Mouse (Mus musculus) left cerebral cortex, postnatal 25 days (tissue): Measurements from ENCODE around the gene Dag1. TPM values are rescaled to one million over a fixed set of nuclear protein-coding genes. Genes with fewer than 3 reads are reported as not detected.
A peak's percentile ranks its signal among the peaks of the same experiment; 100 is the strongest.

Experiments
- DNase-seq, 2 experiments: peaks; one replicate each; pipeline ENCODE4 v3.0.0; 2022; ENCODE audit warnings: low spot score in 2 of 2, mixed read lengths in 1 of 2
- intact Hi-C: fragments of 180-260 bp; cut with DNase I; formaldehyde crosslinking; loops from one replicate; pipeline ENCODE4 v1.15.1; 2025
- total RNA-seq, 2 experiments: library from RNA; stranded (reverse); gene quantifications; 2 replicates each; pipeline ENCODE4 v1.2.3; 2021

The Dag1 gene
- total RNA-seq, 2 experiments from 2014 or later: 94.7 to 97.9 TPM

DNA sequence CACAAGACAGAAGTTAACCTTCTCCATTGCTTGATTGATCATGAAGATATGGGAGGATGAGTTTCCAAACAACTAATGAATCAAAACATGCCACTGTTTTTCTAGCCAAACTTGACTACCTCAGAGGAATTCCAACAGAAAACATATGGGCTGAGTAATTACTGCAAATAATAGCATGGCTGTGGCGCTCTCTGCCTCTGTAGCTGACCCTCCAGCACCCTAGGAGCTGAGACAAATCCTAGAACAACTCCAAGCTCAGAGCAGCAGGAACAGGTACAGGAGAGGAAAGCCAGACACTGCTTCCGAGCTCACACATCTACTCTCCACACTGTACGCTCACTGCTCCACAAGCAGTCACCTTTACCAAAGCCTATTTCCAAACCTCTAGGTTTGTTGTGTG lies 24.9 kb downstream of the Dag1 start:
- intact Hi-C loops: no loop called here
- no peak for DNase-seq

DNA sequence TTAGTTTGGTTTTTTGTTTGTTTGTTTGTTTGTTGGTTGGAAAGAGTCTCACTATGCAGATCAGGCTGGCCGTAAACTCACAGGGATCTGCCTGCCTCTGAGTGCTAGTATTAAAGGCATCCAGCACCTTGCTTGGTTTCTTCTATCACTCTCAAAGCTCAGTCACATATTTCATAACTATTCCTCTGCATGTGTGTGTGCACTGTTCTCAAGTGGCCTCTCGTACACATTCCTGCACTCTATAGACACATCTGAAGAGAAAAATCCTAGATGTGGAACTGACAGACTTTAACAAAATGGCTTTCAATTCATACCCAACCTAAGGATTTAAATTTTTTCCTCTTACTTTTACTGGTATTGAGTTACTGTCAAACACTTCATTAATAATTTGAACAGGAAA lies 25.4 kb downstream of the Dag1 start:
- intact Hi-C loops: no loop called here
- no peak for DNase-seq

DNA sequence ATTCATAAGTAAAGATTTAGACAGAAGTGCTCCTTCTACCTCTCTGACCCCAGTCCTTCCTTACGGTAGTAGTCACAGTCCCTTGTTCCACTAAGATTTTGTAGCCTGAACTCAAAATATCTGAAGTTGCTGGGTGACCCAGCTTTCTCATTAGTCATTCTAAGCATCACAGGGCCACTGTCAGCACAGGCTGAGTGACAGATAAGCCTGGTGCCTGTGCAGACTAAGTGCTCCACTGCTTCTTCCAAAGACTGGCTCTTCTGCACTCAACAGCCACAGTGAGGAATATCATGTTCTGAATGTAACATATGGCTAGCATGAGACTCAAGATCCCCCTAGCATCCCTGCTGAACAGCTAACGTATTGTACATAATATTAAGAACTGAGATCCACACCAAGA lies 29.1 kb downstream of the Dag1 start:
- DNase-seq: no peak

DNA sequence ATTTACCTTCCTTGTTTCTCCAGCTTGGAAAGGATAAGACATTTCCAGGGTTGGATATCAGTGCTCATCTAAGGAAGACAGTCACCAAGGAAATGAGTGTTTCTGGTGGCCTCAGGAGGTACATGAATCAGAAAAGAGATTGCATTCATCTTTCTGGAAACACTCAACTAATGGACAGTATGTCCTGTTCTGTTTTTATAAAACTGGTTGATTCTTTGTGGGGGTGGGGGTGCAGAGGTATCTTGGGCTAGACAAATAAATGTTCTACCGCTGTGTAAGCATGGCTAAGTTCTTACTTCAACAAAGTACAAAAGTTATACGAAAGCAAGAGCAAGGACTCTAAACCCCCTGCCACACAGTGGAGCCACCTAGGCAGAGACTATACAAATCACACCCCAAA lies 30.9 kb downstream of the Dag1 start:
- no peak for DNase-seq
- intact Hi-C loops: no loop called here

More for the DNA sequence above, 29.1 kb downstream of the Dag1 start:
- intact Hi-C loops: no loop called here

DNA sequence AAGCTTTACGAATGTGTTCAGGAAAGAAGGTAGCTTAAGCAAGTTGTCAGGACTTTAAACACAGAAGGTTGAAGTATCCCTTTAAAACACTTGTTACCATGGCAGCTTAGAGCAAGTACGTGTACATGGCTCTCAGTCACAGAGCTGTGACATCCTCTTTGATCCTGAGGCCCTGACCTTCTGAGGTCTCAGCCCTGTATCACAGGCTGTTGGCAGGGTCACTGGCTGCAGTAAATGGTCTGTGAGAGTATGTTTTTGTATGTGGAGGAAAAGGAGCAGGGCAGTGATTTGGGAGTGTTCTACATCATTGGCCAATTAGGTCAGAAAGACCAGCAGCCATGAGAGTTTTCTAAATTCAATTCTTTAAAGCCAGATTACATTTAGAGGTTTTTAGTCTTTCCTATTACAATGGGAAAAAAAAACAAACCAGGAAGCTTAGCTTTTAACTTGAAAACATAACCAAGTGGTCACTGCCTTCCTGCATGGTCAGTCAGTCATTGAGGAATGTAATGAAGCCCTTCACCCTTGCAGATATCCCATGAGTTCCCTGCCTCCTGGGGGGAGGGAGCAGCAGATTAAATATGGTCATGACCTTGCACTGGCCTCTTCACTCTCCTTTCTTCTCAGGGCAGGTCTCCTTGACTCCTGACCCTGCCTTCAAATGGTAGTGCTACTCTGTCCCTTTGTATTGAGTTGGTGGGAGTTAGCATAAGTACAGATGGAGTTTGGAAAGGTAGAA lies 35.7 kb downstream of the Dag1 start:
- DNase-seq: no peak
- intact Hi-C loops: no loop called here

DNA sequence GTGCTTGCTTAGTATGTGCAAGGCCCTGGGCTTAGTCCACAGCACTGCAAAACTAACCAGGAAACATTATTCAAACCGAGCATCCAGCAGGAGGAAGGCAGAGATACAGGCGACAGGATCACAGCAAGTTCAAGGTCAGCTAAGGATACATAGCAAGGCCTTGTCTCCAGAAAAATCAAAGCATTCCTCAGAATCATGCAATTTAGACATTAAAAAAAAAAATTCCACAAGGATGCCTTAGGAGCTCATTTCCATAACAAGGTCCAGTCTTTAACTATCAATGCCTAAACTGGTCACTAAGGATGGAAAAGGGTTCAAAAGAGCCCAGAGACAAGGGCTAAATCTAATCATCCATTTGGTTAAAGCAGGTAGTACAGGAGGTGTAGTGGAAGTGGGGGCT lies 38.6 kb downstream of the Dag1 start:
- intact Hi-C loops: no loop called here
- no peak for DNase-seq

DNA sequence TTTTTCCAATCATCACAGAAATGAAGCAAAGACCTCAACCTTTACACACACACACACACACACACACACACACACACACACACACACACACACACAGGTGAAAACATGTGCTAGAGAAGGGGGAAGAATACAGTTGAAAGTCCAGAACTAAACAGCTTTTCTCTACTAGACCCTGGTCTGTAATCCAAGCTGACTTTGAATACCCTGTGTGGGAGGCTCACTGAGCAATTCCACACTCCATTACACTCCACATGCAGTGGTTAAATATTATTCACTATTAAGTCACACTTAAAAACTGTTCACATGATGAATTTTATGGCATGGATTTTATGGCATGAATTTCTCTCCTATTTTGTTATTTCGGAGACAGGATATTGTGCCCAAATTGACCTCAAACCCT lies 40.1 kb downstream of the Dag1 start:
- no peak for DNase-seq
- intact Hi-C loops: no loop called here

DNA sequence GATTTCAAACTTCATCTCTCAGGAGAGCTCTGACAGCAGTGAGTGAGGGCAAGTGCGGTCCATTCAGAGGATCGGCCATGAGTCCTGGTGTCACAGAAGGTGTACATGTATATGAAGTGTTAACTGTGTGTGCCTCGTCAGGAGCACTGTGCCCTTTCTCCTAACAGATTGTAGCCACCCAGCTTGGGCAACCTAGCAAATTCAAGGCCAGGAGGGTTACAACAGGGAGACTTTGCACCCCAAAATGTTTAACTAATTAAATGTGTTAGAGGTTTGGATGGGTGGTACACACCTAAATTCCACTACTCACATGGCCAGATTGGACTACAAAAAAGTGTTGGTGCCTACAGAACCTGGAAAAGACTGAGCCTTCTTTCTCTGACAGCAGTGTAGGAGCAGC lies 42.2 kb downstream of the Dag1 start:
- no peak for DNase-seq
- intact Hi-C loops: no loop called here

DNA sequence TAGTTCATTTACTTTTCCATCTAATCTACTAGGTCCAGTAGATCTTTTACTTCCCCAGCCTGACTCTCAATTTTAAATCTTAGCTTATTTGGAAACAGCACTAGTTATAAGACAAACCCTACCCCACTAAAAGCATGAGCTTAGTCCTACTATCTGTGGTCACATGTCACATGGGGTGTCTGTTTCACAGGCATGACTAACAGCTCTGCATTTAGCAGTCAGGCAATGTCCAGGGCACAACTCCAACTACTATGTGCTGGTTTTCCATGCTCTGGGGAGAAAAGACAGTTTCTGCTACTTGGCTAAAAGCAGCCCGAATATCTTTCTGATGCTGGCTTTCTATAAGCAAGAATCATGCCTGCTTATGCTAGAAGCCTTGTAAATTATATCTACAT lies 43.4 kb downstream of the Dag1 start:
- peak in 1 of 2 experiments; percentile 91 for DNase-seq
- intact Hi-C loops: no loop called here

DNA sequence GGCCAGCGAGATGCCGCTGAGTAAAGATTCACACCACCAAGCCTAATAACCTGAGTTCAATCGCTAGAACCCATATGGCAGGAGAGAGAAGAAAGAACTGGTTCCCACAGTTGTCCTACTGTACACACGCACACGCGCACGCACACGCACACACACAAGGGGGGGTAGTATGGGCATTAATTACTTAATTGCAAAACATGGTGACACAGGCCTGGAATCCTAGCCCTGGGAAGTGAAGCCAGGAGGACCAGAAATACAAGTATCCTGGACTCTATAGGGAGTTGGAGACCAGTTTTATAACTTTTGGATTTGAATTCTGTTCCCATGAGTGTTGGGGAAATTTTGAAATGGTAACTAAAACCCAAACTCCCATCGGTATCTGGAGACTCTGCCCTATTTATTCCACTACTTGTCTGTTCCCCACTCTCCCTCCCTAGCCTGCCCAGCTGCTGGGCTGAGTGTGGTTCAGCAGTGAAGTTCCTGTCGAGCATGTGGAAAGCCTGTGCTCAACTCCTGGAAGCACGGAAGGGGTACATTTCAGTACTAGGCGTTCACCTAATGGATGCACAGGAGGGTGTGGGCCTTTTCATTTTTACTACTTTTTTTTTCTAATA lies 43.9 kb downstream of the Dag1 start:
- intact Hi-C loops: no loop called here
- no peak for DNase-seq

DNA sequence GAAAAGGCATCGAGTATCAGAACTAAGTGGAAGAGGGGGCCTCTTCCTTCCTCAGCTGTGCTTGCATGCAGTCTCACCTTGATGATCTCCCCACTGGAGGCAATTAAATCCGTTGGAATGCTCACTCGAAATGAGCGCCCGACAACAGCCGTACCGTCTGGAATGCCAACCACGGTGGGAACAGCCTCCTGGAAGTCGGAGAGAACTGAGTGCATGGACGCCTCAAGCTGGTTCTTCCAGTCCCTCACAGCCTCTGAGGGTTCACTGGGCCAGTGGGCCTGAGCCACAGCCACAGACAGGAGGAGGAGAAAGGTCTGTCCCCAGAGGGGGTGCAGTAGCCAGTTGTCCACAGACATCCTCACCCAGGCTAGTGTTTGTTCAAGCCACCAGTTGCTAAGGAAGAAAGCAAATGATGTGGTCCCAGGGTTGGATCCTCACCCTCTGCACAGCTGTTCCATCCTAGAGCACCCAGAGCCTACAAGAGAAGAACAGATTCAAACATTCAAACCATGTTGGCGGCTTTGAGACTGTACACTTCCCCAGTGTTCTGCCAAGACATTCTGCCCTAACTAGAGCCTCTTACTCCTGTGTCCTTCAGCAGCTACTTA lies 45.7 kb downstream of the Dag1 start:
- intact Hi-C loops: no loop called here
- DNase-seq: no peak

DNA sequence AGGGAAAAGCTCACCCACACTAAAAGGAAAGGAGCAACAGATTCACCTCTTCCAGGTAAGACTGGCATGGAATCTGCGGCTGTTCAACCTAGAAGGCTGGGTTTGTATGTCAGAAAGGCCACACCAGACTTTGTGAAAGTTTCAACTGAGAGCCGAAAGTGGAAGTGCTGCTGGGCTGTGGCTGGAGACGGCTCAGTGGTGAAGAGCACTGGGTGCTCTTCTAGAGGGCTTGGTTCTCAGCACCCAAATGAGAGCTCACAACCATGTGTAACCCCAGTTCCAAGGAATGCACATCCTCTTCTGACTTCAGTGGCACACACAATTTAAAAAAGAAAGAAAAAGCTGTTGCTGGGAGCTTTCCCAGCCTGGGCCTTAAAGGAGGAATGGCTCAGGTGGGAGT lies 46.4 kb downstream of the Dag1 start:
- intact Hi-C loops: no loop called here

DNA sequence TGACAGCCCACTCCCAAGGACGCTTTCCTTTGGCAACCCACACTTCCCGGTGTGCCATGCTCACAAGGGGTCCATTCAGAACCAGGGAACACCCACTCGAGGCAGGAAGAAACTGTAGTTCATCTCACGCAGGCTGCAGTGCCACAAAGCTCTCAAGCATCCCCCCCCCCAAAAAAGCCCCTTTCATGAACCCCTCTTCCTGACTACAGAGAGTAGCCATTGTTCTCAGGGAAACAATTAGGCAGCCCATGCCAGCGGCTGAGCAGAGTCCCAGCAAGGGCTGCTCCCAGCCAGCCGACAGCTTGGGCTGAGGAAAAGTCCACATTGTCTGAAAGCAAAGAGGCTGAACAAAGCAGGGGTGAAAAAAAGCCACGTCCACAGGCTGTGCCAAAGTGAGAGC lies 50.7 kb downstream of the Dag1 start:
- DNase-seq: no peak
- intact Hi-C loops: no loop called here

More for the DNA sequence above, 46.4 kb downstream of the Dag1 start:
- no peak for DNase-seq

DNA sequence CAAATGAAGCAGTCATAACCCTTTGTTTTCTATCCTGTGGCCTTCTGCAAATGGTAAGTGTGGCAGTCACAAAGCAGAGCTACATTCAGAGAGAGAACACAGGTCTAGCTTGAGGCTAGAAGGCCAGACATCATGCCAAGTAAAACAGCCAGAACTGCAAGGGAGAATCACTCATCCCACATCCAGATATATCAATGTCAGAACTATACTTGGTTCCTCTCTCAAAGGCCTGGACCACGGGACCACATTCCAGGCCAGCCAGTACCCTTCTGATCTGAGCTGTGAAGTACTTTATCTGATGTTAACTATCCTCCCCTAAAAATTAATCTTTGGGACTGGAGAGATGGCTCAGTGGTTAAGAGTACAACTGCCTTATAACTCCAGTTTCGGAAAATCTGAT lies 51.3 kb downstream of the Dag1 start:
- DNase-seq: no peak
- intact Hi-C loops: no loop called here

DNA sequence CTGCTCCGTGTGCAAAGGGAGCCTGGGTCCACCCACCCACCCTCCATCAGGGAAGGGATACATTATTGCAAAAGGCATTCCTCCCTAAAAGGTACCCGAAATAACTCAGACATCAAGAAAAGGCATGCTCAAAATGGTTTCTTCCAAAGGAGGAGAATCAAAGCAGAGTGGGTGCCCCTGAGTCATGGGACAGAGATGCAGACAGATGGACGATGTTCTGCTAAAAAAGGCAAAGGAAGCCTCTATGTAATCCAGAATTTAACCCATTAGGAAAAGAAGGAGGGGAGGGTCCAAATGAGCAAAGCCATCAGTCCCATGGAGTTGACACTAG lies 58.2 kb downstream of the Dag1 start:
- DNase-seq: peak in 1 of 2 experiments; percentile 92
- intact Hi-C loops: loop anchor here (5.0 kb wide), 1 partner anchor 57 kb away; the partner anchor contains the start of gene Dag1

DNA sequence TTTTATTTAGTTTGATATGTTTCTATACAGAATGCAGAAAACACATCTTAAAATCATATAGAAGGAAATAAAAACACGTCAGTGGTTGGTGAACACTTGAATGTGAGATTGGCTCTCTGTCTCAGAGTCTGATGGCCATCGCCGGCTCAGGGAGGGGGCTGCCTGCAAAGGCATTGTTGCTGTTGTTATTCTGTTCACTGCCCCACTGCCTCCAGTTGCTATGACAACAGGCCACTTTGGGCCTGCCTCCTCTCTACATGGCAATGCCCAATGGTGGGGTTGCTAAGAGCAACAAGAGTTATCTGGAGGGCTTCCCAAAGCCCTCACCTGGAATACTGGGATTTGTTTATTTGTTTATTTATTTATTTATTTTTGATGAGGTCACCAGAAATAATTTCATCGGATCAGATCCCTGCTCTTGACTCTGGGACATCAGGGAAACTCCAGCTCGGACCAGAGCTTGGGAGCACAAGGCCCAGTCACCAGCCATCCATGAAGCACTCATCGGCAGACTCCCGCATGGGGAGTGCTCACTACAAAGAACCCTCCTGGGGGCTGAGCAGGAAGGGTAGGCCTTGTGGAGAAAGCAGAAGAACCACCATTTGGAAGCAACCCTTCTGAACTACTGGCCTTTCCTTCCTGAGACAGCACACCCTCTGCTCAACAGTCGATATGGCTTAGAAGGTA lies 58.7 kb downstream of the Dag1 start:
- DNase-seq: peak in 1 of 2 experiments; percentile 31
- intact Hi-C loops: loop anchor here (5.0 kb wide), 2 partner anchors 57 to 77 kb away; partner anchors contain the start of gene Dag1

DNA sequence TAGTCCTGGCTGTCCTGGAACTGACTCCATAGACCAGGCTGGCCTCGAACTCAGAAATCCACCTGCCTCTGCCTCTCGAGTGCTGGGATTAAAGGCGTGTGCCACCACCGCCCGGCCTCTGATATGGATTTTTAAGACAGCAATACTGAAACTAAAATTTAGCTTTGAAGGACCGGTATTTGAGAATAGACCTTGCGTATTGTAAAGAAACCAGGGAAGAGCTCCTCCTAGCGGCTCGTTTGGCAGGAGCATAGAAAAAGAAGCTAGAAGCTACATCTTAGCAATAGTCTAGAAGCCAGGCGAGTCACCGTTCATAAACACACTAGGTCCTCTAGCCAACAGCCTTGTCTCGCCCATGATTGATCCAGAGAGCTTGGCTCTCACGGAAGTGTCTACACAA lies 60.7 kb downstream of the Dag1 start:
- intact Hi-C loops: loop anchor here (5.0 kb wide), 1 partner anchor 79 kb away; no protein-coding TSS in a partner anchor
- DNase-seq: peak; percentile 77 to 86

DNA sequence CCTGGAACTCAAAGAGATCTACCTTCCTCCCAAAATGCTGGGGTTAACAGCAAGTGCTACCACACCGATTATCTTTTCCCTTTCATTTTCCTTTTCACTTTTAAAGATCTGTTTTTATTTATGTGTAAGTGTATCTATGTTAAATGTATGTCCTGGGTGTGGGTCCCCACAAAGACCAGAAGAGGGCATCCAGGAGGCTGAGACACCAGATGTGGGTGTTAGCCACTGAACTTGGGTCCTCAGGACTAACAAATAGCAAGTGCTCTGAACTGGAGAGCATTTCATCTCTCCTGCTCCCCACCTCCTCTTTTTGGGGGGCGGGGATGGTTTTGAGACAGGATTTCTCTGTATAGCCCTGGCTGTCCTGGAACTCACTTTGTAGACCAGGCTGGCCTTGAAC lies 61.6 kb downstream of the Dag1 start:
- intact Hi-C loops: loop anchor here (5.0 kb wide), 1 partner anchor 80 kb away; no protein-coding TSS in a partner anchor
- DNase-seq: no peak

DNA sequence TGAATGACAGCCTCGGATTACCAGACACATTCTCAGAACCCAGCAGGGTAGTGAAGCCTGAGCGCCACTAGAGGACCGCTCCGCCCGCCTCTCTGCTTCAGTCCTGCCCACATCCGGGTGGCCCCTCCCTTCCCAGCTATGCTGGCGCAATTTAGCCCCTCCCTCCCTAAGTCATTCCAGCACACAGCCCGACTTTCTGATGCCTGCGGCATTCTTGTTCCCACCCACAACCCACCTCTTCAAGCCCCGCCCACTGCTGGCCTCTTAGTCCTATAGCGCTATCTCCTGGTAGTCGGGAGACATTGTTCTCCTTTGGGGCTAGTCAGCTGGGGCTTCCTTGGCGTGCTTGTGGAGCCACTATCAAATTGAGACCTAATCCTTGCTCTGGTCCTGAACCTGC lies 62.6 kb downstream of the Dag1 start:
- peak; percentile 89 to 97 for DNase-seq
- intact Hi-C loops: loop anchor here (1.0 to 5.0 kb wide), 2 partner anchors 81 to 106 kb away; no protein-coding TSS in a partner anchor

DNA sequence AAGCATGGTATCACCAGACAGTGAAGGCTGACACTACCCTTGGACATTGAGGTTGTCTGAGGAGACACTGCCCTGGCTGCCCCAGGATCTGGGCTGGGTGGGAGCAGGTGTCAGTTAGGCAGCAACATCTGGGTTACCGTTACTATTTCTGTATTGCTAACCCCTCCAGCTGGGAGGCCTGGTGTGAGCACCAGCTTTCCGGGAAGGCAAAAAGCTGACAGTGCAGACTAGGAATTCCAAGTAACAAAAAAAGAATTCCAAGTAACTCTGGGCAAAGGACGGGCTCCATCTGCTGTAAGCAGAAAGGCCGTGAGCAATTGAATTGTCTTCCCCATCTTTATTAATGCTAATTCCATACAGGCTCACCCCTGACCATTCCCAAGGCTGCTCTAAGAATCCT lies 65.1 kb downstream of the Dag1 start:
- intact Hi-C loops: no loop called here
- no peak for DNase-seq
